Mouse (Mus musculus) frontal cortex, postnatal 14 days (tissue): Measurements from ENCODE around the gene Dhx32.
A peak's percentile ranks its signal among the peaks of the same experiment; 100 is the strongest.

Experiments
- DNase-seq, 2 experiments: peaks; one replicate each; pipeline ENCODE4 v3.0.0; 2022; ENCODE audit warnings: low spot score in 2 of 2

Dhx32 gene

GRCm38 (mm10) chr7:133782717-133783435 is at the start of gene Dhx32:
Gene Dhx32, minus strand, starts transcription at chr7:133782726.
- DNase-seq, result peak in 1 of 2 experiments; percentile 53

GRCm38 (mm10) chr7:133829579-133829978 is 47.1 kb upstream of the Dhx32 start:
- no peak for DNase-seq

- DNase-seq, result no peak
These were observed 46.0 kb upstream of the Dhx32 start for GRCm38 (mm10) chr7:133828514-133828913.

GRCm38 (mm10) chr7:133824579-133824978 is 42.1 kb upstream of the Dhx32 start:
- DNase-seq, result no peak

GRCm38 (mm10) chr7:133823751-133824150 is 41.2 kb upstream of the Dhx32 start:
- DNase-seq, result no peak

GRCm38 (mm10) chr7:133813331-133813730 is 30.8 kb upstream of the Dhx32 start:
- no peak for DNase-seq

GRCm38 (mm10) chr7:133812927-133813326 is 30.4 kb upstream of the Dhx32 start:
- DNase-seq, result no peak

- peak; percentile 20 to 52 for DNase-seq
These were observed 23.2 kb upstream of the Dhx32 start for GRCm38 (mm10) chr7:133805614-133806175.

- no peak for DNase-seq
These were observed 19.3 kb upstream of the Dhx32 start for GRCm38 (mm10) chr7:133801823-133802222.

- DNase-seq, result no peak
These were observed 17.4 kb upstream of the Dhx32 start for GRCm38 (mm10) chr7:133799928-133800327.

- DNase-seq, result no peak
These were observed 12.2 kb upstream of the Dhx32 start for GRCm38 (mm10) chr7:133794720-133795119.

- DNase-seq, result no peak
These were observed 11.0 kb upstream of the Dhx32 start for GRCm38 (mm10) chr7:133793248-133794131.

GRCm38 (mm10) chr7:133792771-133793170 is 10.2 kb upstream of the Dhx32 start:
- no peak for DNase-seq

GRCm38 (mm10) chr7:133790608-133791229 is 8.2 kb upstream of the Dhx32 start:
- no peak for DNase-seq

- DNase-seq, result no peak
These were observed 7.6 kb upstream of the Dhx32 start for GRCm38 (mm10) chr7:133790171-133790570.

- DNase-seq, result no peak
These were observed 5.6 kb upstream of the Dhx32 start for GRCm38 (mm10) chr7:133788147-133788546.

- DNase-seq, result no peak
These were observed 5.0 kb upstream of the Dhx32 start for GRCm38 (mm10) chr7:133787571-133787970.

GRCm38 (mm10) chr7:133781991-133782390 is 535 bp downstream of the Dhx32 start:
- no peak for DNase-seq

GRCm38 (mm10) chr7:133781583-133781982 is 943 bp downstream of the Dhx32 start:
- no peak for DNase-seq

GRCm38 (mm10) chr7:133776626-133776996 is 5.9 kb downstream of the Dhx32 start, which contains the start of gene Fank1:
Gene Fank1, plus strand, starts transcription at chr7:133776861.
- DNase-seq, result peak; percentile 69 to 74

- peak in 1 of 2 experiments; percentile 36 for DNase-seq
These were observed 6.5 kb downstream of the Dhx32 start for GRCm38 (mm10) chr7:133775796-133776625.
